Mouse (Mus musculus): ENCODE measurements around the gene Pnkd. TPM values are rescaled to one million over a fixed set of nuclear protein-coding genes. Genes with fewer than 3 reads are reported as not detected.

Gene Pnkd
- polyA plus RNA-seq, 1 experiment: 201 TPM

GRCm38 (mm10) chr1:74240311-74240710 is 44.4 kb upstream of the Pnkd start:
- Histone ChIP-seq H3K4me3 (replicated peaks; ENCODE audit: insufficient read depth, low read depth, low read length) (no peak overlapping the region), H3K27me3 (ENCODE audit: control insufficient read depth, insufficient read depth, low read length) (no peaks in the 10 kb centered on the region), H3K27ac (ENCODE audit: insufficient read depth, low read length) (no peak overlapping the region), H3K4me1 (ENCODE audit: control insufficient read depth, insufficient read depth, low read length) (peaks cover 6% of the 10 kb centered on the region)
- TF ChIP-seq CTCF (IDR thresholded peaks at IDR 0.05; ENCODE audit: borderline replicate concordance, insufficient read depth, low read depth, low read length) (no peak), POLR2A (IDR thresholded peaks at IDR 0.05; ENCODE audit: borderline replicate concordance, insufficient read depth, low read length) (no peak)
- no peak for DNase-seq
- 57% methylated on average over 6 of the region's 6 CpGs for WGBS

GRCm38 (mm10) chr1:74240832-74241231 is 43.9 kb upstream of the Pnkd start:
- WGBS: 76% methylated on average over 4 of the region's 4 CpGs
- Histone ChIP-seq H3K4me3 (replicated peaks; ENCODE audit: insufficient read depth, low read depth, low read length) (no peak overlapping the region), H3K27ac (ENCODE audit: insufficient read depth, low read length) (no peak overlapping the region), H3K4me1 (ENCODE audit: control insufficient read depth, insufficient read depth, low read length) (peaks cover 7% of the 10 kb centered on the region), H3K27me3 (ENCODE audit: control insufficient read depth, insufficient read depth, low read length) (no peaks in the 10 kb centered on the region)
- TF ChIP-seq CTCF (IDR thresholded peaks at IDR 0.05; ENCODE audit: borderline replicate concordance, insufficient read depth, low read depth, low read length): no peak
- no peak for TF ChIP-seq POLR2A (IDR thresholded peaks at IDR 0.05; ENCODE audit: borderline replicate concordance, insufficient read depth, low read length)
- no peak for DNase-seq

GRCm38 (mm10) chr1:74245525-74245924 is 39.2 kb upstream of the Pnkd start:
- Histone ChIP-seq H3K27ac (ENCODE audit: insufficient read depth, low read length) (no peak overlapping the region), H3K4me1 (ENCODE audit: control insufficient read depth, insufficient read depth, low read length) (peaks cover 7% of the 10 kb centered on the region), H3K4me3 (replicated peaks; ENCODE audit: insufficient read depth, low read depth, low read length) (no peak overlapping the region), H3K27me3 (ENCODE audit: control insufficient read depth, insufficient read depth, low read length) (no peaks in the 10 kb centered on the region)
- no peak for DNase-seq
- no peak for TF ChIP-seq CTCF (IDR thresholded peaks at IDR 0.05; ENCODE audit: borderline replicate concordance, insufficient read depth, low read depth, low read length)
- no peak for TF ChIP-seq POLR2A (IDR thresholded peaks at IDR 0.05; ENCODE audit: borderline replicate concordance, insufficient read depth, low read length)
- 84% methylated on average over 2 of the region's 2 CpGs for WGBS

GRCm38 (mm10) chr1:74248799-74249198 is 35.9 kb upstream of the Pnkd start:
- Histone ChIP-seq H3K4me1 (ENCODE audit: control insufficient read depth, insufficient read depth, low read length) (peaks cover 4% of the 10 kb centered on the region; the same call in 1 of the 2 replicates), H3K27me3 (ENCODE audit: control insufficient read depth, insufficient read depth, low read length) (no peaks in the 10 kb centered on the region), H3K4me3 (replicated peaks; ENCODE audit: insufficient read depth, low read depth, low read length) (no peak overlapping the region), H3K27ac (ENCODE audit: insufficient read depth, low read length) (no peak overlapping the region)
- TF ChIP-seq CTCF (IDR thresholded peaks at IDR 0.05; ENCODE audit: borderline replicate concordance, insufficient read depth, low read depth, low read length): no peak
- DNase-seq: no peak
- WGBS: 82% methylated on average over 1 of the region's 1 CpGs

GRCm38 (mm10) chr1:74249331-74249980 is 35.3 kb upstream of the Pnkd start:
- DNase-seq: no peak
- H3K4me1 ChIP-seq (ENCODE audit: control insufficient read depth, insufficient read depth, low read length): peaks cover 4% of the 10 kb centered on the region; the same call in 1 of the 2 replicates
- H3K4me3 ChIP-seq (replicated peaks; ENCODE audit: insufficient read depth, low read depth, low read length): no peak overlapping the region
- no peaks in the 10 kb centered on the region for H3K27me3 ChIP-seq (ENCODE audit: control insufficient read depth, insufficient read depth, low read length)
- H3K27ac ChIP-seq (ENCODE audit: insufficient read depth, low read length): no peak overlapping the region
- WGBS: 84% methylated on average over 5 of the region's 5 CpGs
- TF ChIP-seq CTCF (IDR thresholded peaks at IDR 0.05; ENCODE audit: borderline replicate concordance, insufficient read depth, low read depth, low read length): no peak
- TF ChIP-seq POLR2A (IDR thresholded peaks at IDR 0.05; ENCODE audit: borderline replicate concordance, insufficient read depth, low read length): no peak

- no peaks in the 10 kb centered on the region for H3K27me3 ChIP-seq (ENCODE audit: control insufficient read depth, insufficient read depth, low read length)
- TF ChIP-seq CTCF (IDR thresholded peaks at IDR 0.05; ENCODE audit: borderline replicate concordance, insufficient read depth, low read depth, low read length): no peak
- no peak for TF ChIP-seq POLR2A (IDR thresholded peaks at IDR 0.05; ENCODE audit: borderline replicate concordance, insufficient read depth, low read length)
- DNase-seq: no peak
- 95% methylated on average over 4 of the region's 4 CpGs for WGBS
- H3K27ac ChIP-seq (ENCODE audit: insufficient read depth, low read length): no peak overlapping the region
- H3K4me3 ChIP-seq (replicated peaks; ENCODE audit: insufficient read depth, low read depth, low read length): no peak overlapping the region
- H3K4me1 ChIP-seq (ENCODE audit: control insufficient read depth, insufficient read depth, low read length): peaks cover 4% of the 10 kb centered on the region; the same call in 1 of the 2 replicates
Observed at GRCm38 (mm10) chr1:74250096-74250495, 34.6 kb upstream of the Pnkd start.

GRCm38 (mm10) chr1:74255704-74256345 is 28.9 kb upstream of the Pnkd start:
- TF ChIP-seq CTCF (IDR thresholded peaks at IDR 0.05; ENCODE audit: borderline replicate concordance, insufficient read depth, low read depth, low read length): no peak
- TF ChIP-seq POLR2A (IDR thresholded peaks at IDR 0.05; ENCODE audit: borderline replicate concordance, insufficient read depth, low read length): no peak
- H3K27ac ChIP-seq (ENCODE audit: insufficient read depth, low read length): no peak overlapping the region
- DNase-seq: no peak
- no peaks in the 10 kb centered on the region for H3K4me1 ChIP-seq (ENCODE audit: control insufficient read depth, insufficient read depth, low read length)
- 97% methylated on average over 8 of the region's 8 CpGs for WGBS
- H3K27me3 ChIP-seq (ENCODE audit: control insufficient read depth, insufficient read depth, low read length): no peaks in the 10 kb centered on the region
- H3K4me3 ChIP-seq (replicated peaks; ENCODE audit: insufficient read depth, low read depth, low read length): no peak overlapping the region

GRCm38 (mm10) chr1:74256782-74257181 is 27.9 kb upstream of the Pnkd start:
- TF ChIP-seq POLR2A (IDR thresholded peaks at IDR 0.05; ENCODE audit: borderline replicate concordance, insufficient read depth, low read length): no peak
- Histone ChIP-seq H3K27me3 (ENCODE audit: control insufficient read depth, insufficient read depth, low read length) (no peaks in the 10 kb centered on the region), H3K4me1 (ENCODE audit: control insufficient read depth, insufficient read depth, low read length) (no peaks in the 10 kb centered on the region), H3K4me3 (replicated peaks; ENCODE audit: insufficient read depth, low read depth, low read length) (no peak overlapping the region), H3K27ac (ENCODE audit: insufficient read depth, low read length) (no peak overlapping the region)
- WGBS: 65% methylated on average over 4 of the region's 4 CpGs
- DNase-seq: no peak
